Mouse (Mus musculus) spleen, postnatal 0 days (tissue): Measurements from ENCODE around the gene Cgrrf1. TPM values are rescaled to one million over a fixed set of nuclear protein-coding genes. Genes with fewer than 3 reads are reported as not detected.

Experiments used
- polyA plus RNA-seq: library from polyadenylated mRNA; unstranded; fragments of >200 nt; fragmentation: Nextera tagmentation; extraction: Ambion mirVana; gene quantifications from 2 replicates; pipeline ENCODE4 v1.2.1, GENCODE M21; 2015

The Cgrrf1 gene
- 20.6 and 21.8 TPM in 2 replicates for polyA plus RNA-seq

DNA sequence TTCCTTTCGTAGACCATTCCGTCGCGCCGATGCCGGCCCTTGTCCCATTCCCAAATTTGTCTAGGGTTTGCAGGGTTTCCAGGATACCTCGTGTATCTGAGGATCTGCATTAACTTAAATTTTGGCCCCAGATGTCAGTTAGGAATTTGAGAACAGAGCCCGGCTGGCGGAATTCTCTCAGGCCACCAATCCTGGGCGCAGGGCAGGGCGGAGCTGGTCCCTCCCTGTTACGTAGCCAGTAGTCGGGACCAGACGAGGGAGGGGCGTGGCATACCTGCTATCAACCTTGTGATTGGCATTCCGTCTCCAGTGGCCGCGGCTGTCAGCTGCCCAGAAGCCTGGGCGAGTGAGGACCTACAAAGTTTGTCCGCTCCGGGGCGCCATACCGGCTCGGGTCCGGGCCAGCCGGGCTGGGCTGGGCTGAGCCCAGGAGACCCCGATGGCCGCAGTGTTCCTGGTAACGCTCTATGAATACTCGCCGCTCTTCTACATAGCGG lies at the start of gene Cgrrf1:
TSS of gene Cgrrf1 (plus strand) at position 289 of the 497 bp plus-strand sequence.

GRCm38 (mm10) chr14:46787787-46788504 lies 44.0 kb upstream of the Cgrrf1 start, which contains the start of gene Cnih1:
Gene Cnih1 (minus strand): TSS chr14:46788411.

DNA sequence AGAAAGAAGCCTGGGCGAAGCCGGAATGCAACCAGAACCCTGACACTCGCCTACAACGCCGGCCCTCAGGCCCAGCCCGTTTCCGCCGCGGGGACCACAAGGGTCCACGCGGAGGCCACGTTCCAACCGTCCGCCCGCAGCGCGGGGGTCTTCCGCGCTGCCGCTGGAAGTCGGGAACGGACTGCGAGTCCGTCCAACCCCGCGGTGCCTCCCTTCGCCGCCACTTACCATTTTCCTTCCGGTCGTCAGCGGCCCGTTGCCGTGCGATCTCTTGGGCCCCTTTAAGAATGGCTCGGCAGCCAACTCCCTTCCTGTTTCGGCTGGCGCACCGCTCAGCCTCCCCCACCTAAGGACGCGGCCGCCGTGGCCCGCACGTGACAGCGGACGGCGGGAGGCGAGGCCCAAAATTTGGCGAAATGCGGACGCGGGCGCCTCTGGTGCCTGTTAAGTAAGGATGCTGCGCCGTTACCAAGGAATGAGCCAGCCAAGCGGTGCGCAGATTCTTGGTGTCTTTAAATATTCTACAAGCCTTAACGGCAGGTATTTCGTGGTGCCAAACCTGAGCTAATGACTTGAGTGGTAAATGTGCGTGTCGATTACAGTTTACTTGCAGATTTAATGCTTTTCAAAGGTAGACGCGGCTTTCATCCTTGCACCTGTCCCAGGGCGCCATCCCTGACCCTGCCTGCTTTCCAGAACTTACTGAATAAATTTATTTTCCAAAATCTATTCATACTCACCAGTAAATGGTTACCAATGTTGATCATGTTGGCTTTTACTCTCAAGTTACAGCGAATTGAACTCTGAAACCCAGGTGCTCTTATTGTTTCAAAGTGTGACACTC lies 9.8 kb upstream of the Cgrrf1 start, which contains the start of gene Gmfb:
TSS of gene Gmfb (minus strand) at position 370 of the 844 bp plus-strand sequence.

DNA sequence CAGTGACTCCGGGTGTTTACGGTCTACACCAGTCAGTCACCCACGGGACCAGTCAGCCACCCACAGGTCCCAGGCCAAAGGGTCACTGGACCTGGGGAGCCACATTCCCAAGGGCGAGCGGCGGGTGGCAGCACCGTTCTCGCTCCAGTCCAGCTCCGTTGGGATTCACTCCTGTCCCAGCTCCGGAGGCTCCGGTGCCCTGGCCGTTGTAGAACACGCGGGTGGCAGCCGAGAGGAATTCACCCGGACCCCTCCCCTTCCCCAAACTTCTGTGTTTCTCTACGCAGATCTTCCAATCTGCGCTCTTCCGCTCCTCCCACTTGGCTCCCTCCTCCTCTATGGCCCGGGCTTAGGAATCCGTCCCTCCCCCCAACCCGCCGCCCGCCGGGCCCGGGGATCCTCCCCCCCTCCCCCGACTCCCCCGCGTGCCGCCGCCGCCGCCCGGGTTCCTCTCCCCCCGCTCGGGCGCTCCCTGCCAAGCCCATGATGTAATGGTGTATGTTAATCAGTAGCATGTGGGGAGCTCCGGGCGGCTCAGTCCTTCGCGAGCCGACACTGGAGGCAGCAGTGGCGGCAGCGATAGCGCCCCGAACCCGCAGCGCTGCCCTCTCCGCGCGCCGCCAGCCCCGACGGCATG lies 50.6 kb downstream of the Cgrrf1 start, which contains the start of gene Samd4:
TSS of gene Samd4 (plus strand) at position 424 of the 637 bp plus-strand sequence.

Other genes with a start within 250 kb of the Cgrrf1 start
- 125 and 145 TPM in 2 replicates for gene Cdkn3, start 71.6 kb upstream of the Cgrrf1 start, polyA plus RNA-seq
- gene Cnih1, start 43.7 kb upstream of the Cgrrf1 start, polyA plus RNA-seq: 93.9 and 97.4 TPM in 2 replicates
- gene Gmfb, start 9.9 kb upstream of the Cgrrf1 start, polyA plus RNA-seq: 37.0 and 47.1 TPM in 2 replicates
- 2.2 and 2.4 TPM in 2 replicates for gene Samd4, start 50.7 kb downstream of the Cgrrf1 start, polyA plus RNA-seq